Mouse (Mus musculus) hematopoietic stem cell, adult 5-6 weeks (primary cell): ENCODE measurements around the gene Cntd1. TPM values are rescaled to one million over a fixed set of nuclear protein-coding genes. Genes with fewer than 3 reads are reported as not detected.
"Not testable (repeated sequence)": the region's sequence is repeated elsewhere in the genome, so short reads cannot be mapped to it uniquely, and the experiment has no call there.

ENCODE experiments used
- ATAC-seq, 2 experiments: fragments of 125-278 bp in 1 of 2; replicated peaks in 1 of 2; 2 replicates each; pipeline ENCODE4 v1.8.0; 2016 to 2017; ENCODE audit warnings: inconsistent platforms in 2 of 2, mild to moderate bottlenecking in 2 of 2, moderate number of reproducible peaks in 2 of 2, low read depth in 1 of 2, moderate TSS enrichment in 1 of 2; ENCODE audit not compliant: low FRiP score in 2 of 2, poor library complexity in 2 of 2, severe bottlenecking in 2 of 2, insufficient read depth in 1 of 2, low TSS enrichment in 1 of 2
- total RNA-seq: library from RNA; stranded (forward); fragments of 172-1452, 232-1000 nt; gene quantifications from 2 replicates; pipeline ENCODE4 v1.2.3, GENCODE M21; 2017

The Cntd1 gene
- total RNA-seq, 1 experiment from 2014 or later = 1.3 TPM

- ATAC-seq = no peak
These were observed 36.4 kb downstream of the Cntd1 start for GRCm38 (mm10) chr11:101315082-101315650.

GRCm38 (mm10) chr11:101315665-101316500 lies 37.1 kb downstream of the Cntd1 start, which contains the start of gene Psme3:
Psme3 (plus strand) TSS chr11:101316213.
- ATAC-seq = peak; percentile 85 to 87

- peak; percentile 14 to 41; a peak in 1 of 4 replicates for ATAC-seq
These were observed 37.7 kb downstream of the Cntd1 start for GRCm38 (mm10) chr11:101316501-101316917.

GRCm38 (mm10) chr11:101323609-101324008 lies 44.8 kb downstream of the Cntd1 start:
- peak; percentile 57 to 78; a peak in 3 of 4 replicates for ATAC-seq

- ATAC-seq = no peak
These were observed 46.0 kb downstream of the Cntd1 start, which contains the start of gene Aoc2 for GRCm38 (mm10) chr11:101324763-101325162. Aoc2 (plus strand) TSS chr11:101325063.

- ATAC-seq = not testable (repeated sequence)
These were observed 46.4 kb downstream of the Cntd1 start for GRCm38 (mm10) chr11:101325201-101325600.

GRCm38 (mm10) chr11:101326147-101326546 lies 47.3 kb downstream of the Cntd1 start:
- ATAC-seq = no peak

GRCm38 (mm10) chr11:101327311-101327710 lies 48.5 kb downstream of the Cntd1 start:
- ATAC-seq = no peak

- no peak for ATAC-seq
These were observed 50.3 kb downstream of the Cntd1 start for GRCm38 (mm10) chr11:101328941-101329635.

GRCm38 (mm10) chr11:101330371-101330924 lies 51.6 kb downstream of the Cntd1 start, which contains the start of gene Aoc3:
Aoc3 (plus strand) TSS chr11:101330605.
- no peak for ATAC-seq

- ATAC-seq = not testable (repeated sequence)
These were observed 52.1 kb downstream of the Cntd1 start for GRCm38 (mm10) chr11:101330961-101331360.

GRCm38 (mm10) chr11:101332537-101332936 lies 53.7 kb downstream of the Cntd1 start:
- no peak for ATAC-seq

- ATAC-seq = no peak
These were observed 55.2 kb downstream of the Cntd1 start for GRCm38 (mm10) chr11:101334023-101334422.

- ATAC-seq = no peak
These were observed 55.7 kb downstream of the Cntd1 start for GRCm38 (mm10) chr11:101334516-101334915.

- no peak for ATAC-seq
These were observed 56.9 kb downstream of the Cntd1 start for GRCm38 (mm10) chr11:101335685-101336084.

- peak; percentile 92 to 93 for ATAC-seq
These were observed 59.4 kb downstream of the Cntd1 start for GRCm38 (mm10) chr11:101338123-101338760.
